Mouse (Mus musculus): ENCODE data around the gene Tcf25.

Tcf25 gene

GRCm38 (mm10) chr8:123349073-123349472, 24.5 kb upstream of the Tcf25 start:
- no peak for DNase-seq (ENCODE audit: low spot score in 2 of 2)

- DNase-seq (ENCODE audit: low spot score in 2 of 2): no peak
Measured at GRCm38 (mm10) chr8:123352118-123352517, 21.4 kb upstream of the Tcf25 start.

GRCm38 (mm10) chr8:123352786-123353185, 20.8 kb upstream of the Tcf25 start:
- peak in 1 of 2 experiments; percentile 28 for DNase-seq (ENCODE audit: low spot score in 2 of 2)

- no peak for DNase-seq (ENCODE audit: low spot score in 2 of 2)
Measured at GRCm38 (mm10) chr8:123353216-123353615, 20.3 kb upstream of the Tcf25 start.

- peak; percentile 51 to 56 for DNase-seq (ENCODE audit: low spot score in 2 of 2)
Measured at GRCm38 (mm10) chr8:123361082-123361739, 12.3 kb upstream of the Tcf25 start.

GRCm38 (mm10) chr8:123374239-123374578, 656 bp downstream of the Tcf25 start:
- peak; percentile 88 to 89 for DNase-seq (ENCODE audit: low spot score in 2 of 2)

- DNase-seq (ENCODE audit: low spot score in 2 of 2): no peak
Measured at GRCm38 (mm10) chr8:123375701-123376100, 2.1 kb downstream of the Tcf25 start.

GRCm38 (mm10) chr8:123376106-123376505, 2.6 kb downstream of the Tcf25 start:
- DNase-seq (ENCODE audit: low spot score in 2 of 2): no peak

- DNase-seq (ENCODE audit: low spot score in 2 of 2): no peak
Measured at GRCm38 (mm10) chr8:123381711-123382110, 8.2 kb downstream of the Tcf25 start.

- no peak for DNase-seq (ENCODE audit: low spot score in 2 of 2)
Measured at GRCm38 (mm10) chr8:123382516-123382915, 9.0 kb downstream of the Tcf25 start.

GRCm38 (mm10) chr8:123384883-123385540, 11.5 kb downstream of the Tcf25 start:
- no peak for DNase-seq (ENCODE audit: low spot score in 2 of 2)

GRCm38 (mm10) chr8:123387041-123387440, 13.5 kb downstream of the Tcf25 start:
- no peak for DNase-seq (ENCODE audit: low spot score in 2 of 2)

- no peak for DNase-seq (ENCODE audit: low spot score in 2 of 2)
Measured at GRCm38 (mm10) chr8:123387801-123388200, 14.2 kb downstream of the Tcf25 start.

GRCm38 (mm10) chr8:123389026-123389425, 15.5 kb downstream of the Tcf25 start:
- DNase-seq (ENCODE audit: low spot score in 2 of 2): no peak

- DNase-seq (ENCODE audit: low spot score in 2 of 2): no peak
Measured at GRCm38 (mm10) chr8:123398308-123398707, 24.8 kb downstream of the Tcf25 start.

GRCm38 (mm10) chr8:123401936-123402335, 28.4 kb downstream of the Tcf25 start:
- DNase-seq (ENCODE audit: low spot score in 2 of 2): no peak

- DNase-seq (ENCODE audit: low spot score in 2 of 2): no peak
Measured at GRCm38 (mm10) chr8:123402730-123403326, 29.3 kb downstream of the Tcf25 start.

- no peak for DNase-seq (ENCODE audit: low spot score in 2 of 2)
Measured at GRCm38 (mm10) chr8:123404521-123404920, 31.0 kb downstream of the Tcf25 start.

- DNase-seq (ENCODE audit: low spot score in 2 of 2): peak; percentile 56 to 61
Measured at GRCm38 (mm10) chr8:123406786-123407185, 33.2 kb downstream of the Tcf25 start, which contains the start of gene Mc1r. TSS of gene Mc1r (plus strand) at chr8:123407107.

GRCm38 (mm10) chr8:123407612-123408011, 34.1 kb downstream of the Tcf25 start:
- no peak for DNase-seq (ENCODE audit: low spot score in 2 of 2)

- DNase-seq (ENCODE audit: low spot score in 2 of 2): no peak
Measured at GRCm38 (mm10) chr8:123408586-123409544, 35.3 kb downstream of the Tcf25 start.

- no peak for DNase-seq (ENCODE audit: low spot score in 2 of 2)
Measured at GRCm38 (mm10) chr8:123410049-123410587, 36.6 kb downstream of the Tcf25 start.

Data from right cerebral cortex, postnatal 36 days (tissue).